Mouse (Mus musculus): ENCODE results near the gene Msl1. TPM values are rescaled to one million over a fixed set of nuclear protein-coding genes. Genes with fewer than 3 reads are reported as not detected.

Gene Msl1
- polyA plus RNA-seq, 1 experiment from 2014 or later, result 38.6 TPM

GRCm38 (mm10) chr11:98785214-98785613 is 10.1 kb upstream of the Msl1 start:
- no peaks in the 10 kb centered on the region for H3K9me3 ChIP-seq
- WGBS, result 67% methylated on average over 10 of the region's 10 CpGs
- H3K27ac ChIP-seq (replicated peaks), result no peak overlapping the region
- peaks cover 3% of the 10 kb centered on the region for H3K27me3 ChIP-seq
- no peaks in the 10 kb centered on the region for H3K36me3 ChIP-seq
- ATAC-seq (ENCODE audit: low FRiP score, low read depth), result no peak
- peaks cover 62% of the 10 kb centered on the region for H3K4me1 ChIP-seq
- no peak overlapping the region for H3K4me2 ChIP-seq (replicated peaks)
- no peak overlapping the region for H3K9ac ChIP-seq (replicated peaks)
- H3K4me3 ChIP-seq, result no peak overlapping the region

- peak overlapping the region; percentile 56 for H3K27ac ChIP-seq (replicated peaks)
- no peaks in the 10 kb centered on the region for H3K9me3 ChIP-seq
- H3K27me3 ChIP-seq, result peaks cover 3% of the 10 kb centered on the region
- peaks cover 62% of the 10 kb centered on the region for H3K4me1 ChIP-seq
- 10% methylated on average over 12 of the region's 12 CpGs for WGBS
- H3K4me3 ChIP-seq, result no peak overlapping the region
- no peaks in the 10 kb centered on the region for H3K36me3 ChIP-seq
- no peak for ATAC-seq (ENCODE audit: low FRiP score, low read depth)
- H3K4me2 ChIP-seq (replicated peaks), result peak overlapping the region; percentile 29
- 0 out of 2 replicates have a peak overlapping the region, but pooled peaks have one; percentile 16 for H3K9ac ChIP-seq (replicated peaks)
Measured at GRCm38 (mm10) chr11:98785772-98786281, 9.5 kb upstream of the Msl1 start.

GRCm38 (mm10) chr11:98786359-98787214 is 8.7 kb upstream of the Msl1 start:
- no peak overlapping the region for H3K9ac ChIP-seq (replicated peaks)
- H3K9me3 ChIP-seq, result no peaks in the 10 kb centered on the region
- no peaks in the 10 kb centered on the region for H3K36me3 ChIP-seq
- no peak overlapping the region for H3K4me3 ChIP-seq
- peaks cover 3% of the 10 kb centered on the region for H3K27me3 ChIP-seq
- whole genome bisulfite sequencing, result 4% methylated on average over 13 of the region's 15 CpGs
- peak overlapping the region; percentile 29 for H3K4me2 ChIP-seq (replicated peaks)
- peak overlapping the region; percentile 56 for H3K27ac ChIP-seq (replicated peaks)
- peaks cover 59% of the 10 kb centered on the region for H3K4me1 ChIP-seq
- peak; percentile 36; the same call in 1 of the 2 replicates for ATAC-seq (ENCODE audit: low FRiP score, low read depth)

GRCm38 (mm10) chr11:98787229-98787628 is 8.1 kb upstream of the Msl1 start:
- H3K4me1 ChIP-seq, result peaks cover 53% of the 10 kb centered on the region

GRCm38 (mm10) chr11:98787691-98788090 is 7.6 kb upstream of the Msl1 start:
- Histone ChIP-seq H3K4me2 (replicated peaks) (no peak overlapping the region), H3K4me1 (peaks cover 52% of the 10 kb centered on the region), H3K9ac (replicated peaks) (no peak overlapping the region), H3K27me3 (peaks cover 3% of the 10 kb centered on the region), H3K36me3 (no peaks in the 10 kb centered on the region), H3K27ac (replicated peaks) (no peak overlapping the region), H3K9me3 (no peaks in the 10 kb centered on the region), H3K4me3 (no peak overlapping the region)
- no peak for ATAC-seq (ENCODE audit: low FRiP score, low read depth)
- 93% methylated on average over 1 of the region's 1 CpGs for WGBS

More at GRCm38 (mm10) chr11:98787229-98787628, 8.1 kb upstream of the Msl1 start:
- 0 out of 2 replicates have a peak overlapping the region, but pooled peaks have one; percentile 56 for H3K27ac ChIP-seq (replicated peaks)
- H3K4me3 ChIP-seq, result no peak overlapping the region
- H3K9ac ChIP-seq (replicated peaks), result no peak overlapping the region
- WGBS, result 36% methylated on average over 7 of the region's 7 CpGs
- H3K36me3 ChIP-seq, result no peaks in the 10 kb centered on the region
- H3K4me2 ChIP-seq (replicated peaks), result no peak overlapping the region
- no peaks in the 10 kb centered on the region for H3K9me3 ChIP-seq
- no peak for ATAC-seq (ENCODE audit: low FRiP score, low read depth)
- peaks cover 3% of the 10 kb centered on the region for H3K27me3 ChIP-seq

GRCm38 (mm10) chr11:98788139-98788538 is 7.2 kb upstream of the Msl1 start:
- peak overlapping the region; percentile 96; the same call in 1 of the 2 replicates for H3K4me2 ChIP-seq (replicated peaks)

GRCm38 (mm10) chr11:98788550-98789218 is 6.6 kb upstream of the Msl1 start:
- 13% methylated on average over 18 of the region's 18 CpGs for WGBS
- peak overlapping the region; percentile 30 for H3K27ac ChIP-seq (replicated peaks)
- H3K4me1 ChIP-seq, result peaks cover 52% of the 10 kb centered on the region
- H3K9me3 ChIP-seq, result no peaks in the 10 kb centered on the region
- peak; percentile 83 for ATAC-seq (ENCODE audit: low FRiP score, low read depth)
- no peaks in the 10 kb centered on the region for H3K36me3 ChIP-seq
- H3K9ac ChIP-seq (replicated peaks), result peak overlapping the region; percentile 59
- peak overlapping the region; percentile 96 for H3K4me2 ChIP-seq (replicated peaks)
- peaks cover 3% of the 10 kb centered on the region for H3K27me3 ChIP-seq
- peak overlapping the region; percentile 46 for H3K4me3 ChIP-seq

More at GRCm38 (mm10) chr11:98788139-98788538, 7.2 kb upstream of the Msl1 start:
- H3K36me3 ChIP-seq, result no peaks in the 10 kb centered on the region
- no peak for ATAC-seq (ENCODE audit: low FRiP score, low read depth)
- H3K9me3 ChIP-seq, result no peaks in the 10 kb centered on the region
- H3K27ac ChIP-seq (replicated peaks), result peak overlapping the region; percentile 30
- peaks cover 3% of the 10 kb centered on the region for H3K27me3 ChIP-seq
- no peak overlapping the region for H3K9ac ChIP-seq (replicated peaks)
- 88% methylated on average over 5 of the region's 5 CpGs for WGBS
- peaks cover 52% of the 10 kb centered on the region for H3K4me1 ChIP-seq
- no peak overlapping the region for H3K4me3 ChIP-seq

- H3K36me3 ChIP-seq, result no peaks in the 10 kb centered on the region
- H3K27ac ChIP-seq (replicated peaks), result no peak overlapping the region
- H3K4me3 ChIP-seq, result peak overlapping the region; percentile 46
- no peaks in the 10 kb centered on the region for H3K9me3 ChIP-seq
- peaks cover 54% of the 10 kb centered on the region for H3K4me1 ChIP-seq
- ATAC-seq (ENCODE audit: low FRiP score, low read depth), result 0 out of 2 replicates have a peak, but pooled peaks have one; percentile 27
- peak overlapping the region; percentile 59 for H3K9ac ChIP-seq (replicated peaks)
- 1% methylated on average over 25 of the region's 25 CpGs for WGBS
- H3K27me3 ChIP-seq, result no peaks in the 10 kb centered on the region; the same call in none of the 2 replicates
- peak overlapping the region; percentile 96 for H3K4me2 ChIP-seq (replicated peaks)
Measured at GRCm38 (mm10) chr11:98789219-98789807, 6.0 kb upstream of the Msl1 start.

GRCm38 (mm10) chr11:98789824-98790223 is 5.5 kb upstream of the Msl1 start:
- H3K27ac ChIP-seq (replicated peaks), result no peak overlapping the region
- H3K9me3 ChIP-seq, result no peaks in the 10 kb centered on the region
- ATAC-seq (ENCODE audit: low FRiP score, low read depth), result no peak
- H3K4me2 ChIP-seq (replicated peaks), result peak overlapping the region; percentile 96
- H3K36me3 ChIP-seq, result no peaks in the 10 kb centered on the region
- peak overlapping the region; percentile 46; the same call in 1 of the 2 replicates for H3K4me3 ChIP-seq
- H3K4me1 ChIP-seq, result peaks cover 54% of the 10 kb centered on the region
- H3K27me3 ChIP-seq, result no peaks in the 10 kb centered on the region; the same call in 1 of the 2 replicates
- H3K9ac ChIP-seq (replicated peaks), result no peak overlapping the region
- 39% methylated on average over 5 of the region's 5 CpGs for WGBS

GRCm38 (mm10) chr11:98790631-98791205 is 4.6 kb upstream of the Msl1 start:
- Histone ChIP-seq H3K4me2 (replicated peaks) (no peak overlapping the region), H3K27me3 (no peaks in the 10 kb centered on the region), H3K36me3 (no peaks in the 10 kb centered on the region), H3K9ac (replicated peaks) (no peak overlapping the region), H3K27ac (replicated peaks) (no peak overlapping the region), H3K4me3 (no peak overlapping the region), H3K4me1 (peaks cover 48% of the 10 kb centered on the region), H3K9me3 (no peaks in the 10 kb centered on the region)
- ATAC-seq (ENCODE audit: low FRiP score, low read depth), result no peak
- WGBS, result 85% methylated on average over 5 of the region's 5 CpGs

- H3K27me3 ChIP-seq, result no peaks in the 10 kb centered on the region
- no peak overlapping the region for H3K4me2 ChIP-seq (replicated peaks)
- H3K4me3 ChIP-seq, result no peak overlapping the region
- WGBS, result 83% methylated on average over 1 of the region's 1 CpGs
- H3K9me3 ChIP-seq, result no peaks in the 10 kb centered on the region
- H3K4me1 ChIP-seq, result peaks cover 41% of the 10 kb centered on the region
- no peak overlapping the region for H3K9ac ChIP-seq (replicated peaks)
- H3K36me3 ChIP-seq, result no peaks in the 10 kb centered on the region
- no peak for ATAC-seq (ENCODE audit: low FRiP score, low read depth)
- no peak overlapping the region for H3K27ac ChIP-seq (replicated peaks)
Measured at GRCm38 (mm10) chr11:98791448-98791847, 3.9 kb upstream of the Msl1 start.

All from midbrain, embryonic 12.5 days (tissue).